Mouse (Mus musculus): ENCODE results near the gene Galnt10.
A peak's percentile ranks its signal among the peaks of the same experiment; 100 is the strongest.

Galnt10 gene

DNA sequence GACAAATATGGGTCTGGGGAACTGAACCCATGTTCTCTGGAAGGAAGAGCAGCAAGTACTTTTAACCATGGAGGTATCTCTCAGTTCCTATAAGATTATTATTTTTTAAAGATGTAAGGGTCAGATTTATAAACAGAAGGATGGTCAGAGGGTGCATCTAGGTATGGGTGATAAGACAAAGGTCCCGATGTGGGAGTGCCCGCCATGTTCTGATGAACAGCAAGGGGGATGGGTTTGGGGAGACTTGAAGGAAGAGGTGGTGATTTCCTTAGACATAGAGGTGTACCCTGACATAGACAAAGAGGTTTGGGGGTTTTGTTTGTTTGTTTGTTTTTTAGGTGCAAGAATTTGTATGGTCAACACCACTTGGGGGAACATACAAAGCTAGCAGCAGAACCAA, 1.6 kb upstream of the Galnt10 start:
- no peak for DNase-seq (ENCODE audit: inconsistent ontology term)

GRCm38 (mm10) chr11:57644245-57645017, 811 bp upstream of the Galnt10 start:
- peak; percentile 61 for DNase-seq (ENCODE audit: inconsistent ontology term)

GRCm38 (mm10) chr11:57645847-57646246, 605 bp downstream of the Galnt10 start:
- DNase-seq (ENCODE audit: inconsistent ontology term): peak; percentile 12

DNA sequence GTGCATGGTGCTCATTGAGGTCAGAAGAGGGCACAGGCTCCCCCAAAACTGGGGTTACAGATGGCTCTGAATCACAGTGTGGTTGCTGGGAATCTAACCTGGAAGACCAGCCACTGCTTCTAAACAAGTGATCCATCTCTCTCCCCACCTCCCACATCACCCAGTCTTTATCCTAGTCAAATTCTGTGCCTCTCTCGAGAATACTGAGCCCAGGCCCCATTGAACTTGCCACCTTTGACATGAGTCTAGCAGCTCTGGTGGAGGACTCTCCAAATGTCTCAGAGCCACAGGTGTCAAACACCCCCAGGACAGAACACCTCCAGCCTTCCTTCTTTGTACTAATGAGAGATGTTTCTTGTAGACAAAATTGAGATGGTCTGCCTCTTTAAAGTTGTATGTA, 1.2 kb downstream of the Galnt10 start:
- DNase-seq (ENCODE audit: inconsistent ontology term): no peak

- DNase-seq (ENCODE audit: inconsistent ontology term): no peak
Measured at GRCm38 (mm10) chr11:57646940-57647339, 1.7 kb downstream of the Galnt10 start.

- DNase-seq (ENCODE audit: inconsistent ontology term): peak; percentile 24
Measured at GRCm38 (mm10) chr11:57647446-57647845, 2.2 kb downstream of the Galnt10 start.

DNA sequence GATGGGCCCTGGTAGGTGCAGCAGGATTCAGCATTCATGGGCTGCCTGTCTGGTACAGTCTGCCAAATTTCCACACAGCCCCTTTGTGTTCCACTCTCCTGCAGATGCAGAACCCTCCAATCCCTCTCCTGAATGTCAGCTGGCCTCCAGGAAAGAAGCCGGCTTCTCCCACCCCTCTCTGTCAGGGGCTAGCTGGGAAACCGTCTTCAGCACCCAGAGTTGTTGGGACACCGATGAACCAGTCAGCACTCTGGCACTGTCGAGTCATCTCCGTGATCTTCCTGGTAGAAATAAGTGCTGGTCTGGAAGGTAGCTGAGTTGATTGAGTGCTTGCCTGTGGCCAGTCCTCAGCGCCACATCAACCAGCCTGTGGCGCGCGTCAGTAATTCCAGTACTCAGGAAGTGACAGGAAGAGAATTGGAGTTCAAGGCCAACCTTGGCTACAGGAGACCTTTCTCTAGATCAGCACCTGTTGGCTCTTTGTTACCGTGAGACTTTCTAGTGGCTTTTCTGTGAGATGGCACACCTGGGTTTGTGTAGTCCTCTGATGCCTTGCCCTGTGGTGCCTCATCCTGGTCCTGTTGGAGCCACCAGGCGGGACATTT, 3.1 kb downstream of the Galnt10 start:
- peak; percentile 28 for DNase-seq (ENCODE audit: inconsistent ontology term)

GRCm38 (mm10) chr11:57649269-57649668, 4.0 kb downstream of the Galnt10 start:
- no peak for DNase-seq (ENCODE audit: inconsistent ontology term)

DNA sequence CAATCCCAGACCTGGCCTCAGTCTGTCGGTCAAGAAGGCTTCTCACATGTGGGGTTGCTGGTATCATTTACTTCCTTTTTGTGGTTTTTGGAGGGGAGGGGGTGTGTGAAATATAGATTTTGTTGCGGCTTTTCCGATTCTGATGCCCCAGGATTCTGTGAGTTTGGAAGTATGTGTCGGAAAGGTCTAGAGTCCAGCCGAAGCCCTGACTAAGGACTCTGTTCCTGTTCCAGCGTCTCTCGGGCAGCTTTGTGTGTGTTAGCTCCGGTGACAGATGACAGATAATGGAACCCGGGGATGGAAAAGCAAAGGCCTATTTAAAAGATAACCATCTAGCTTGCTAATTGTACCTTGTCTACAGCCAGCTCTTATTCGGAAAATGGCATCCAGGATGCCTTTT, 4.4 kb downstream of the Galnt10 start:
- DNase-seq (ENCODE audit: inconsistent ontology term): no peak

DNA sequence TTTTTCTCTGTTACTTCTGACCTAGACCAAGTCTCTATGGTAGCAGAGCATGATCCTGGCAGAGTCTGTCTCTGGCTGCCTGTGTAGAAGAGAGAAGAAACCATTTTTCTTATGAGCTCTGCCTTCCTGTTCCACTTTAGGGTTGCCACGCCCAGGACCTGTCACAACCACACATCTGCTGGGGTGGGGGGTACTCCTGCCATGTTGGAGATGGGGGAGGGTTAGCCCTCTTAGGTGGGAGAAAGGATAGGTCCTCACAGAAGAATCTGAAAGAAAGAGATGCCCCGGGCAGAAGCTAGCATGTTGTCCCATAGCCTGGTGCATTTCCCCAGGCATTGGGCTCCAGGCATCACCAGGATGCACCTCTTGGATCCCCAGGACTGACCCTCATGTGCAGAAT, 5.6 kb downstream of the Galnt10 start:
- no peak for DNase-seq (ENCODE audit: inconsistent ontology term)

DNA sequence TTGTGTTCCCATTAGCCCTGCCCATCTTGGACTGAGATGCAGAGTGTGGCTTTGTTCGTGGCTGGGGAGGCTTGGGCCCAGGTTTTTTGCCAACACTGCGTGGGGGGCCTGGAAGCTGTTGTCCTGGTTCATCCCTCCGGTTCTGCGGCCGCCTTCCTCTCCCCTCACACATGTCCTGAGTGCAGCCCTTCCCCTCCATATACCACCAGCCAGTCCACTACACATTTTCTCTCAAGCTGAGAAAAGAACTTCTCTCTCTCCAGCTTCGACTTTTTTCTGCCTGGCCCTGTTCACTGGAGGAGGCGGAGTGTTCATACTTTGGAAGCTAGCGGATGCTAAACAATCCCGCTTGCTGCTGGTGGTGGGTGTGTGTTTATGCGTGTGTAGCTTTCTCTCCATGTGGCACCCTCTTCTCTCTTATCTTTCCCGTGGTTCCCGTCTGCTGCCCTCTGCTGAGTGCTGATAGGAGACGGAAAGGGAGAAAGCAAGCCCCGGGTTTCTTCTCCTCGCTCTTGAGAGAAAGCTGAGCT, 6.1 kb downstream of the Galnt10 start:
- DNase-seq (ENCODE audit: inconsistent ontology term): peak; percentile 52

GRCm38 (mm10) chr11:57652206-57652922, 7.1 kb downstream of the Galnt10 start:
- DNase-seq (ENCODE audit: inconsistent ontology term): peak; percentile 66

DNA sequence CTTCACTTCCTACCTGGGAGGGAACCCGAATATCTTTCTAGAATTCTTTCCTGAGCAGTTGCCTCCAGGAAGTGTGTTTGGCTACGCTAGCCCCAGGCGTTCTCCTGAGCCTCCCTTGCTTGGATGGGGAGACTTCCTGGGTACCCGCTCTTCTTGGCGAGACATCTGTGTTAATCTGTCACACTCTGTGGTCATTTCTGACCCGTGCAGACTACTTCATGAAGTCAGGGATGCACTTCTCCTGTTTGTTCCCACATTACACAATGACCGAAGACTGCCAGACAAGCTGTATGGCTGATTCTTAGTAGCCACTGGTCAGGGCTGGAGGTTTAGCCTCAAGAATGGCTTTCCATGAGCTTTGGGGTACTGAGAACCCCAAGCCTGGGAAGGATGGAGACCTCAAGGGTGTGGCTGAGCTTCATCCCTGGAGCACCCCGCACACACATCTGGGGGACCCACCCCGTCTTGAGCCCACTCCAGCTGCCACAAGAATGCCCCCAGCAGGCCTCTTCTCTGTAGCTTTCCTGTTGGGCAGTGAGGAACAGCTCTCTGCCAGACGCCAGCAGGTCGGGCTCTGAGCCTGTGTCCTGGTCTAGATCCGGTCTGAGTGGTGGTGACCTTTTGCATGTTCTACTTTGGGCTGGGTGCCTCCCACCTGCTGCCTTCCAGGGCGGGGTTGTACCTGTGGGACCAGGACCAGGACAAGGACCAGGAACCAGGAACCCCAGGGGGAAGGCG, 7.8 kb downstream of the Galnt10 start:
- DNase-seq (ENCODE audit: inconsistent ontology term): no peak

- no peak for DNase-seq (ENCODE audit: inconsistent ontology term)
Measured at GRCm38 (mm10) chr11:57653796-57654195, 8.6 kb downstream of the Galnt10 start.

GRCm38 (mm10) chr11:57654386-57654785, 9.1 kb downstream of the Galnt10 start:
- no peak for DNase-seq (ENCODE audit: inconsistent ontology term)

DNA sequence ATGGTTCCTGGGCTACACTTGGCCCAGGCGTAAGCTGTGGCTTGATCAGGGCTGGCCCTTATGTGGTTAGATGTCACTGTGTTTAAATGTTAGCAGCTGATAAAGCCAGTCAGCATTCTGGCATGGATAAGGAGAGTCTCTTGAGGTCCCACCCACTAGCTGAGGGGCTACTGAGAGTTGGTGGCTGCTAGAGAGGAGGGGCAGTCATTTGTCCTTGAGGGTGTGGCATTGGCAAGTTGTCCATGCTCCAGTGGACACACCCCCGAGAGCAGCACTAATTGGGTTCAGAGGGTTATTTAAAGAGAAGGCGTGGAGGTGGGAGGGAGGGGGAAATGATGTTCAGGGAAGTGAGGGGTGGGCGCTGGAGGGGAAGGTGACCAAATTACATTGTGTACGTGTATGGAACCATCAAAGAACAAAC, 9.7 kb downstream of the Galnt10 start:
- peak; percentile 14 for DNase-seq (ENCODE audit: inconsistent ontology term)

GRCm38 (mm10) chr11:57655669-57656325, 10.6 kb downstream of the Galnt10 start:
- no peak for DNase-seq (ENCODE audit: inconsistent ontology term)

- peak; percentile 60 for DNase-seq (ENCODE audit: inconsistent ontology term)
Measured at GRCm38 (mm10) chr11:57656602-57657275, 11.5 kb downstream of the Galnt10 start.

DNA sequence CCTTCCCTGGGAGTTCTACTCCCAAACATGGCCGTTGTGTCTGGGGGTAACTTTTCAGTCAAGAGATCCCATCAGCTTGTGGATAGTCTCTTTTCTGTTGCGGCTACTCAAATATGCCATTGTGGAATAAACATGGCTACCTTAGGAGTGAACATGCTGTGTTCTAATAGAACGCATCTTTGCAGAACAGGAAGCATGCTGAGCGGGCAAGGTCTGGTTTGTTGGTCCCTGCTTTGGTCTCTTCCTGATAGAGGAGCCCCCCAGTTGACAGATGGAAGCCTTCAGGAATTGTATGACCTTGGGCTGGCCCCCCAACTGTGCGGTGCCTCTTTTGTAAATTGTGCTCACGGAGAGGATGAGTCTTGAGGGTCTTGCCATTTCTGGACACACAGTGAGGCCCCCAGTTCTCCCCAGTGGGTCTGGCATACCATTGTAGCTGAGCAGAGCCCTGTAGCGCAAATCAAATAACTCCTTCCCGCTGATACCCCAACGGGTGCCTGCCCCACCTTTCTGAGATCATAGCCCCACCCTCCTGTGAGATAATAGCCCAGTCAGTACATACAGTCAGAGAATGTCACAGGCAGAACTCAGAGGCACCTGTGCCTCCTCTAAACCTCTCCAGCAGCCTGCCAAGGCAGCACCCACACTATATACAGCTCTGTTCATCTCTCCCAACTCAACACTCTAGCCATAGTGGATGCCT, 12.3 kb downstream of the Galnt10 start:
- no peak for DNase-seq (ENCODE audit: inconsistent ontology term)

- no peak for DNase-seq (ENCODE audit: inconsistent ontology term)
Measured at GRCm38 (mm10) chr11:57658214-57658613, 13.0 kb downstream of the Galnt10 start.

All from Muller cell, postnatal 12 days (primary cell).